Mouse (Mus musculus) stomach, postnatal 0 days (tissue): ENCODE measurements at regions not wholly inside any gene's neighbourhood (a gene's known extent, or its start where the extent isn't known, plus 50 kb on each side); places are given as distances from the start of the nearest gene placed in this dataset.

Experiments used
- ATAC-seq: fragments of 200-750 bp; cut with Nextera tagmentation; 2 replicates; pipeline ENCODE4 v1.8.0; 2017; ENCODE audit not compliant: low FRiP score, low TSS enrichment
- DNase-seq: peaks from one replicate; pipeline ENCODE4 v3.0.0-alpha.2; 2016; ENCODE audit warnings: low spot score
- H3K27ac ChIP-seq: fragments of 300-500 bp; sonication (generic); replicated peaks from 2 replicates; pipeline ENCODE4 v1.5.1; 2014; ENCODE audit warnings: mild to moderate bottlenecking, control low read depth
- H3K27me3 ChIP-seq: fragments of 300-500 bp; sonication (generic); 2 replicates; pipeline ENCODE4 v1.6.1; 2014; ENCODE audit warnings: low read length; ENCODE audit not compliant: control insufficient read depth, insufficient read depth
- H3K36me3 ChIP-seq: fragments of 300-500 bp; sonication (generic); 2 replicates; pipeline ENCODE4 v1.6.1; 2014; ENCODE audit warnings: low read length, mixed read lengths; ENCODE audit not compliant: control insufficient read depth, insufficient read depth
- H3K4me1 ChIP-seq: fragments of 300-500 bp; sonication (generic); replicated peaks from 2 replicates; pipeline ENCODE4 v1.6.1; 2014; ENCODE audit warnings: antibody characterized with exemption; ENCODE audit not compliant: control insufficient read depth, insufficient read depth
- H3K4me2 ChIP-seq: fragments of 300-500 bp; sonication (generic); replicated peaks from 2 replicates; pipeline ENCODE4 v1.6.1; 2014; ENCODE audit warnings: low read depth, mild to moderate bottlenecking, control low read depth, moderate library complexity
- H3K4me3 ChIP-seq: fragments of 300-500 bp; sonication (generic); 2 replicates; pipeline ENCODE4 v1.5.1; 2014; ENCODE audit warnings: low read depth, low read length, control low read depth
- H3K9ac ChIP-seq: fragments of 300-500 bp; sonication (generic); 2 replicates; pipeline ENCODE4 v1.6.1; 2014; ENCODE audit warnings: mild to moderate bottlenecking, low read length, control low read depth, mixed read lengths
- H3K9me3 ChIP-seq: fragments of 300-500 bp; sonication (generic); 2 replicates; pipeline ENCODE4 v1.6.1; 2016; ENCODE audit warnings: low read length; ENCODE audit not compliant: control insufficient read depth
- CTCF ChIP-seq: IDR thresholded peaks from 2 replicates; pipeline ENCODE4 v1.5.1; 2016; ENCODE audit warnings: antibody characterized with exemption, low read depth, mild to moderate bottlenecking, moderate library complexity
- EP300 ChIP-seq: optimal IDR thresholded peaks from 2 replicates; pipeline ENCODE3; 2016; ENCODE audit warnings: antibody characterized with exemption
- WGBS: fragments of 180-500 bp; shearing (Covaris S2); extraction: QIAGEN DNeasy Blood & Tissue Kit; methylation state at CpG from one replicate; pipeline ENCODE4 v1.1.7; 2014; 5-methylcytosine and 5-hydroxymethylcytosine counted together

DNA sequence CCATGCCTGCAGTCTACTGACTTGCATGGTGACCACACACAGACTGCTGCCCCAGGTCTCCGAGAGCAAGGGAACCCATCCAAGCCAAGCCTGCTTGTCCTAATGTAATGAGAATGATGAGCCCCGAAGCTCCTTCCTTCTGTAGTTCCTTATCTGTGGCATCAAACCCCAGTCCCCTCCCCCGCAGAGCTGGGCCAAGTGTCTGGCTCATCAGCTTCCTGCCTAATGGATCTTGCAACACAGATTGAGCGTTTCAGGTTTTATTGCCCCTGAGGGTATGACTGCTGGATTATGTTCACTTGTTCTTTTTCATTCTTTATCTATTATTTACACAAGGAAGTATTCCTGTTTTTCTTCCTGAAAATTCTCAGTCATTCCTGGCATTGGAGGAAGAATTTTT is 142.5 kb downstream of the Tmem18 start:
- DNase-seq (no peak), ATAC-seq (no peak)
- no peak overlapping the region for H3K27ac ChIP-seq
- no peak overlapping the region for H3K4me2 ChIP-seq
- no peaks in the 10 kb centered on the region for H3K36me3 ChIP-seq
- TF ChIP-seq EP300 (no peak), CTCF (no peak)
- WGBS = 41% methylated on average over 4 of the region's 4 CpGs
- H3K9me3 ChIP-seq = no peaks in the 10 kb centered on the region
- H3K9ac ChIP-seq = no peak overlapping the region
- H3K4me3 ChIP-seq = no peak overlapping the region
- no peaks in the 10 kb centered on the region for H3K27me3 ChIP-seq
- H3K4me1 ChIP-seq = no peaks in the 10 kb centered on the region

DNA sequence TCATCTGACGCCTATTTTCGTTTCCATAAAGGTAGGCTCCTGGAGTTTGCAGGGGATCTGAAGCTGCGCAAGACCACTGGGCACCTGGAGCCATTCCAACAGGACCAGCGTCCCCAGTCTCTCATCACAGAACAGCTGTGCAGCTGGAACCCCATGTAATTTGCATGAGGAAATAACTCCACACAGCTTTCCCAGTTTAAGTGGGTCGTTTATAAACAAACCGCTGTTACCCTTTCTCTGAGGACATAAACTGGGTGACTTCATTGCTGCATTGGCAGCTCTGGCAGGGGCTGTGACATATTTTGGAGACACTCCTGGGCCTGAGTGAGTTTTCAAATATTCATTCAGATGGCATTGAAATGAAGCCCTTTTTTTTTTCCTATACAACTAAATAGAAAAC is 145.2 kb downstream of the Tmem18 start:
- Histone ChIP-seq H3K9me3 (no peaks in the 10 kb centered on the region), H3K27ac (no peak overlapping the region), H3K4me1 (no peaks in the 10 kb centered on the region), H3K36me3 (no peaks in the 10 kb centered on the region), H3K4me2 (no peak overlapping the region), H3K9ac (no peak overlapping the region), H3K27me3 (no peaks in the 10 kb centered on the region), H3K4me3 (no peak overlapping the region)
- DNase-seq = no peak
- WGBS = 81% methylated on average over 6 of the region's 6 CpGs
- no peak for ATAC-seq
- no peak for TF ChIP-seq CTCF
- no peak for TF ChIP-seq EP300

DNA sequence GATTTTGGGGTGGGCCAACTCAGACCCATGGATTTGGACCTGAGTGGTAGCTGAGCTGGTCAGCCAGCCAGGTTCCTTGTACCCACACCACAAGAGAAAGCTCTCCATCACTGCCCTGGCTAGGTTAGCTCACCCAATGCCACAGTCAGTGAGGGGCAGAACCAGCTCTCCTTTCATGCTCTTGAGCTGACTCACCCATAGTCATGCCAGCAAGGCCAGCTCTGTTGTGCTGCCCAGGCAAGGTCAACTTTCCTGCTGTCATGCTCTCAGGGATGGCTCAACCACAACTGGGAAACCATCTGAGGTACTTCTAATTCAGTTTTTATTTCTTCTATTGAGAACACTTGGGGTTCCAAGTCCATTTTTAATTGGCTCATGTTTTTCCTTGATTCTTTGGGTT is 116.5 kb upstream of the Alkal2 start:
- H3K4me3 ChIP-seq = no peak overlapping the region
- TF ChIP-seq EP300 = no peak
- no peaks in the 10 kb centered on the region for H3K27me3 ChIP-seq
- H3K9me3 ChIP-seq = no peaks in the 10 kb centered on the region
- ATAC-seq (no peak), DNase-seq (no peak)
- H3K4me1 ChIP-seq = no peaks in the 10 kb centered on the region
- no peak overlapping the region for H3K4me2 ChIP-seq
- no peaks in the 10 kb centered on the region for H3K36me3 ChIP-seq
- H3K9ac ChIP-seq = no peak overlapping the region
- H3K27ac ChIP-seq = no peak overlapping the region

DNA sequence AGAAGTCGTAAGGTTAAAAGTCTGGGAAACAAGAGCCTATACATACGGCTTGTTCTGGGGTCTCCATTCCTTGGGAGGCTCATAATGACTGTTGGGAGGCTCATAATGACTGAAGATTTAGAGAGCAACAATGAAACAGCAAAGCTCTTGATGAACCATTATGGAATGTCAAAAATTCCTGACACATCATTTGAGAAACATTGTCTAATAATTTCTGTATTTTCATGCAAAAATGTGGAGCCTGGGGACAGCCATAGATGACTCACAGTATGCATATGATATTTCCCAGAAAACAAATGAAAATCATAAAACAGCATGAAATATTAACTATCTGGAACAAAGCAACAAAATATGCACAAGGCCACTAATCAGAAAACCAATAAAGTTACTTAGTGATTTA is 90.8 kb upstream of the Alkal2 start:
- ATAC-seq = no peak
- DNase-seq = no peak
- no peak overlapping the region for H3K27ac ChIP-seq

DNA sequence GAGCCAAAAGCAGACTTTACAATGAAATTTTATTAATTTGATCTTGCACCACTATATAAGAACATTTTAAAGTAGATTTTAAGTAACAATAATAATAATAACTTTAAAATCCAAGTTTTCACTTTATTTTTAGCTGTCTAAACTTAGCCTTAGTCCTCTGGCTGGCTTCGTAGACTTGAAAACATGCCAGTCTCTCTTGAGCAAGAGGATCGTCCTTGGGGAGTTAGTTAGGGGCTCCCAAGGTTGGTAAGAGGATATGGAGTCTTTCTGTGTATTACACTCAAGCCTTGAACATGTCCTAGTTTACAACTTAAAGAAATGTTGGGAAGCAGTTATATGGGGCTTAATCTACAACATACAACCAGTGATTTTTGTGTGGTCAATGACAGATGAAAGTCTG is 68.0 kb upstream of the Alkal2 start:
- H3K4me3 ChIP-seq = no peak overlapping the region
- TF ChIP-seq EP300 (no peak), CTCF (no peak)
- WGBS = 62% methylated on average over 2 of the region's 2 CpGs
- no peak overlapping the region for H3K27ac ChIP-seq
- no peaks in the 10 kb centered on the region for H3K4me1 ChIP-seq
- no peaks in the 10 kb centered on the region for H3K9me3 ChIP-seq
- DNase-seq (no peak), ATAC-seq (no peak)
- H3K36me3 ChIP-seq = no peaks in the 10 kb centered on the region
- H3K9ac ChIP-seq = no peak overlapping the region
- no peaks in the 10 kb centered on the region for H3K27me3 ChIP-seq
- no peak overlapping the region for H3K4me2 ChIP-seq

More for the DNA sequence above, 90.8 kb upstream of the Alkal2 start:
- H3K27me3 ChIP-seq = no peaks in the 10 kb centered on the region
- no peak overlapping the region for H3K4me2 ChIP-seq
- no peaks in the 10 kb centered on the region for H3K9me3 ChIP-seq
- WGBS = 81% methylated on average over 2 of the region's 2 CpGs
- H3K36me3 ChIP-seq = no peaks in the 10 kb centered on the region
- no peak overlapping the region for H3K4me3 ChIP-seq
- no peak overlapping the region for H3K9ac ChIP-seq
- H3K4me1 ChIP-seq = no peaks in the 10 kb centered on the region
- no peak for TF ChIP-seq EP300
- TF ChIP-seq CTCF = no peak

DNA sequence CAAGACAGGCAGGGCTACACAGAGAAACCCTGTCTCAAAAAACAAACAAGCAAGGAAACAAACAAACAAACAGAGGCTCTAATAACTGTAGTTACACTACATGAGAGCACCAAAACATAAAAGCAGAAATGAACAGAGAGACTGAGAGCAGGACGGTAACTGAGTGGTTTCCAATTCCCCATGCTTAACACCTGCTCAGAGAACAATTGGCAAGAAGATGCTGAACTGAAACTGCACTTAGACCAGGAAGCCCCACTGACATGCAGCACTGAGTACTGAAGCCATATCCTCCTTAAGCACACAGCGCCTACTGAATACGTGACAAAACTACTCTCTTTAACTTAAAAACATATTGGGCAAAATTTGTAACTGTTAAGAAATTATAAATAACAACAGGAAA is 52.7 kb upstream of the Alkal2 start:
- Histone ChIP-seq H3K4me2 (no peak overlapping the region), H3K9me3 (no peaks in the 10 kb centered on the region), H3K27ac (no peak overlapping the region), H3K9ac (no peak overlapping the region), H3K27me3 (no peaks in the 10 kb centered on the region), H3K4me3 (no peak overlapping the region), H3K4me1 (no peaks in the 10 kb centered on the region), H3K36me3 (no peaks in the 10 kb centered on the region)
- ATAC-seq = no peak
- WGBS = 93% methylated on average over 3 of the region's 3 CpGs
- TF ChIP-seq CTCF = no peak
- no peak for TF ChIP-seq EP300
- no peak for DNase-seq
